Mouse (Mus musculus): ENCODE measurements around the gene Akr1b7.

Gene Akr1b7

GRCm38 (mm10) chr6:34441556-34442257, 29.6 kb downstream of the Akr1b7 start:
- 57% methylated on average over 9 of the region's 9 CpGs for WGBS

GRCm38 (mm10) chr6:34443791-34444190, 31.7 kb downstream of the Akr1b7 start:
- 76% methylated on average over 2 of the region's 2 CpGs for WGBS

- WGBS, result 0% methylated on average over 2 of the region's 2 CpGs
Measured at GRCm38 (mm10) chr6:34447961-34448360, 35.8 kb downstream of the Akr1b7 start.

GRCm38 (mm10) chr6:34448696-34449095, 36.6 kb downstream of the Akr1b7 start:
- WGBS, result 87% methylated on average over 1 of the region's 1 CpGs

- 54% methylated on average over 7 of the region's 7 CpGs for WGBS
Measured at GRCm38 (mm10) chr6:34452963-34453770, 41.0 kb downstream of the Akr1b7 start.

GRCm38 (mm10) chr6:34460651-34461050, 48.5 kb downstream of the Akr1b7 start:
- 67% methylated on average over 4 of the region's 4 CpGs for WGBS

GRCm38 (mm10) chr6:34463582-34463981, 51.4 kb downstream of the Akr1b7 start:
- WGBS, result 91% methylated on average over 4 of the region's 4 CpGs

- WGBS, result 85% methylated on average over 12 of the region's 12 CpGs
Measured at GRCm38 (mm10) chr6:34471434-34472110, 59.4 kb downstream of the Akr1b7 start.
